Mouse (Mus musculus) heart, embryonic 12.5 days (tissue): ENCODE results near the gene Cwf19l1. TPM values are rescaled to one million over a fixed set of nuclear protein-coding genes. Genes with fewer than 3 reads are reported as not detected.

Source experiments
- polyA plus RNA-seq: library from polyadenylated mRNA; unstranded; fragments of >200 nt; fragmentation: Nextera tagmentation; extraction: Ambion mirVana; gene quantifications from 2 replicates; pipeline ENCODE4 v1.2.1, GENCODE M21; 2016

The Cwf19l1 gene
- polyA plus RNA-seq, 1 experiment from 2014 or later: 19.1 TPM

Other genes starting within 250 kb of the Cwf19l1 start
- gene Dnmbp, start 195.7 kb downstream of the Cwf19l1 start, polyA plus RNA-seq: 11.8 and 11.9 TPM in 2 replicates
- gene Cpn1, start 149.3 kb downstream of the Cwf19l1 start, polyA plus RNA-seq: 0.86 and 1.6 TPM in 2 replicates
- gene Cyp2c23, start 106.7 kb downstream of the Cwf19l1 start, polyA plus RNA-seq: 0.09 TPM in 2 replicates
- 18.5 and 18.7 TPM in 2 replicates for gene Erlin1, start 66.1 kb downstream of the Cwf19l1 start, polyA plus RNA-seq
- 36.3 and 37.4 TPM in 2 replicates for gene Chuk, start 28.4 kb downstream of the Cwf19l1 start, polyA plus RNA-seq
- gene Bloc1s2, start 10.6 kb upstream of the Cwf19l1 start, polyA plus RNA-seq: 63.0 and 64.0 TPM in 2 replicates
- not detected in 2 replicates for gene Pkd2l1, start 56.6 kb upstream of the Cwf19l1 start, polyA plus RNA-seq
- not detected in 2 replicates for gene Scd3, start 67.4 kb upstream of the Cwf19l1 start, polyA plus RNA-seq
- 216 and 231 TPM in 2 replicates for gene Scd2, start 157.8 kb upstream of the Cwf19l1 start, polyA plus RNA-seq
- gene Scd4, start 197.2 kb upstream of the Cwf19l1 start, polyA plus RNA-seq: 0.29 and 0.42 TPM in 2 replicates